In genomic region chr2:122765071-122765793, GRCm38 (mm10) we compare ENCODE assay signal across 8 mouse cellular contexts. TPM values are rescaled to one million over a fixed set of nuclear protein-coding genes. Genes with fewer than 3 reads are reported as not detected.
DNase-seq lines count a peak whose midpoint lies in the region; ATAC-seq lines count a peak whose summit lies in the region.

Gene Sqor, plus strand, starts transcription at chr2:122765237.

- intact Hi-C loops in left cerebral cortex, postnatal 36 days (cut with DNase I): no loop called here

- peak; percentile 19 to 38 for DNase-seq in cerebellum, postnatal 36 days
- DNase-seq in gastrocnemius, postnatal 10 days: peak; percentile 70
- peak; percentile 18 to 25 for DNase-seq in left cerebral cortex, postnatal 36 days (ENCODE audit: low spot score in 2 of 2)
- DNase-seq in right cerebral cortex, postnatal 25 days: peak; percentile 32
- peak; percentile 72 to 84 for DNase-seq in urinary bladder, postnatal 36 days (ENCODE audit: low spot score in 2 of 2)

- peak; percentile 90 for ATAC-seq in activated CD4-positive, CD25-positive, alpha-beta regulatory T cell, adult 4 months
- ATAC-seq in hindbrain, embryonic 16.5 days: peak; percentile 82
- ATAC-seq in megakaryocyte-erythroid progenitor cell, adult 5-6 weeks (replicated peaks; ENCODE audit: low FRiP score, low TSS enrichment, poor library complexity, severe bottlenecking): peak; percentile 96

- H3K36me3 ChIP-seq in hindbrain, embryonic 16.5 days (ENCODE audit: control insufficient read depth, insufficient read depth, low read length): no peaks in the 10 kb centered on the region

- peaks cover 12% of the 10 kb centered on the region for H3K27me3 ChIP-seq in hindbrain, embryonic 16.5 days (replicated peaks; ENCODE audit: control insufficient read depth, insufficient read depth, low read length)

- peak within 1 kb of the TSS; percentile 48 for H3K4me3 ChIP-seq in hindbrain, embryonic 16.5 days (ENCODE audit: low read length)

- peak within 1 kb of the TSS; percentile 63 for H3K9ac ChIP-seq in hindbrain, embryonic 16.5 days (ENCODE audit: low read depth, low read length)

- no peak within 1 kb of the TSS for H3K27ac ChIP-seq in hindbrain, embryonic 16.5 days (ENCODE audit: low read depth, low read length)

- WGBS in hindbrain, embryonic 16.5 days: 2% methylated on average over 37 of the region's 46 CpGs

- no peaks in the 10 kb centered on the region for H3K9me3 ChIP-seq in hindbrain, embryonic 16.5 days (ENCODE audit: control insufficient read depth, low read length)

- peaks cover 4% of the 10 kb centered on the region; the same call in 1 of the 2 replicates for H3K4me1 ChIP-seq in hindbrain, embryonic 16.5 days (ENCODE audit: control insufficient read depth, insufficient read depth, low read depth, low read length)

- peak within 1 kb of the TSS; percentile 65 for H3K4me2 ChIP-seq in hindbrain, embryonic 16.5 days (ENCODE audit: low read length)

RNA-seq across cellular contexts. Expression of gene Sqor, which starts in this region (rescaled TPM):
- polyA plus RNA-seq in activated CD4-positive, CD25-positive, alpha-beta regulatory T cell, adult 4 months (2017; shearing (Covaris generic)): 1 to 10 TPM; 5.8 to 7.3 TPM
- 10 to 100 TPM; 10.4 to 11.2 TPM for total RNA-seq in gastrocnemius, postnatal 10 days (2021)
- polyA plus RNA-seq in hindbrain, embryonic 16.5 days (2015; fragmentation: Nextera tagmentation; extraction: Ambion mirVana): 3.5 and 4.2 TPM in 2 replicates
- total RNA-seq in left cerebral cortex, postnatal 36 days (2021): 1 to 10 TPM; 3.0 to 4.2 TPM
- 42.0 and 58.0 TPM in 2 replicates for total RNA-seq in megakaryocyte-erythroid progenitor cell, adult 5-6 weeks (2014; fragmentation: Nextera tagmentation)
- total RNA-seq in megakaryocyte-erythroid progenitor cell, adult 5-6 weeks (2017): 32.6 and 48.8 TPM in 2 replicates

Comparison
In these comparisons a context has a peak if more than half of its experiments do, and no peak if none do; other contexts are left out.
1. DNase-seq: peak in every context shown above with its lines; median percentile 78 in urinary bladder, postnatal 36 days; 70 in gastrocnemius, postnatal 10 days; 32 in right cerebral cortex, postnatal 25 days; 28 in cerebellum, postnatal 36 days; 22 in left cerebral cortex, postnatal 36 days.